Mouse (Mus musculus) CD4-positive, CD25-positive, alpha-beta regulatory T cell, adult 2 months (primary cell): Measurements from ENCODE around the gene Fndc8.

Source experiments
- DNase-seq: peaks from one replicate; pipeline ENCODE4 v3.0.0-alpha.2; 2012; ENCODE audit warnings: low read depth, low spot score

Fndc8 gene

DNA sequence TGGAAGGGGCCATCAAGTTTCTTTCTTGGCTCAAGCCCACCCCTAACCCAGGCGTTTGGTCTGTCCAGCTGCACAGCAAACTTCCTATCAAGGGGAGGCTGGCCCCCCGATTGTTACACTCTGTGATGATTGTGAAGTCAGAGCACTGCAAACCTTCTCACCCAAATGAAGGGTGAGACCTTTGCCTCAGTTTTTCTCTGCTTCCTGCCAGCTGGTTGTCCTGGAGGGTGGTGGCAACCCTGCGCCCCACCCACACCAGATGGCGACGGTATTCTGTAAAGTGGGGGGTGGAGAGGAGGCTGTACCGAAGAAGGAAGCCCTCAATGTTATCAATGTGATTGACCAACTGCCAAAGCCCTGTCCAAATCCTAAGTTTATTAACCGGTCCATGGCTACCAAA lies at the start of gene Fndc8:
Gene Fndc8, plus strand, starts transcription at position 189 of the 400 bp plus-strand sequence.
- no peak for DNase-seq

DNA sequence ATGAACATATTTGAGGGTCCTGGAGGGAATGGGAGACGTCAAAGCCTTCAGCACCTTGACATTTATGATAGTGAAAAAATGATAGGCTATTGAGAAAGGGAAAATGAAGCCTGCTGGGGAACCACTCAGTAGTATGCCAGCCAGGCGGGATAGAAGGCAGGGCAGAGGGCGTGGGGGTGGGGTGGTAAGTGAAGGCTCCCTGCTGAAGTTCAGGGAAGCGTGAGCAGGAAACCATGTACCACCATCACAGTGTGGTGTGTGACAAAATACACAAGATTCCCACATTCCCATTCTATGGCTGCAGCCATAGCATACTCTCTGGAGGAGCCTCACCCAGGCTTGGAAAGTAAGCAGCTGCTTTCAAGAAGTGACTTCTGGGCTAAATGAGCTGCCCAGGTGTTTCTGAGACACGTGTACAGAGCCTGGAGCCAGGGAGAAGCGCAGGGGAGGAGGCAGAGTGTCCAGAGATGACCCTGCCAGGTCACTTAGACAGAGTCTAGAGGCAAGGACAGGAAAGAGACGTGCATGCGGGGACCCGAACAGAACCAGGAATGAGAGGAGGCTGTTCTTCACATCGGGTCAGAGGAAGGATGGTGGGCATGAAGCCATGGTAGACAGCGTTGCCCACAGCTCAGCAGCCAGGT lies 47.0 kb upstream of the Fndc8 start:
- DNase-seq: no peak

DNA sequence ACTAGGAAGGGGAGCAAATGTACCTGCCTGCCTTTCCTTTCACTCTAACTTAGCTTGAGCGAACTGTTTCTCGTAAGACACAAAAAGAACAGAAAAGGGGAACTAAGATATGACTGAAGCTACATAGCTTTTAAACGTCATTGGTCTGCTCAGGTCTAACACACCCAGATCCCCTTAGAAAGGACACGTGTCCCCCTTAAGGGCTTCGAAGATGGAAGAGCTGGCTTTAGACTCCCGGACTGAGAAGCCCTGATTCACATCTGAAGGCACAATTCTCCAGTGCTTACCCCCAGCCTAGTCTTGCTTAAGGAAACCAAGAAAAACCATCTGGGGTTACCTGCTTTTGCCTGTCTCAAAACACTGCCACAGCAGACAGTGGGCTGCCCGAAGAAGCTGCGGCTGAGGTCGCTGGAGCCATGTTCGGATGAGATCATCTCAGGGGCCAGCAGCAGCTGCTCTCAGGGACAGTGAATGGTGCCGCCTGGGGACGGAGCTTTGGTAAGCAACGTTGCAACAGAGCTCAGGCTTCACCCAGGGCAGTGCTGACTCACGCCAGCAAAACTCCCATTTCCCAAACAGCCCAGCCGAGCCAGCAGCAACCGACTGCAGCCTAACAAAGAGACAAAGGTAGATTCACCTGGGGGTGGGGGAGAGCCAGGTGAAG lies 46.4 kb upstream of the Fndc8 start:
- no peak for DNase-seq

DNA sequence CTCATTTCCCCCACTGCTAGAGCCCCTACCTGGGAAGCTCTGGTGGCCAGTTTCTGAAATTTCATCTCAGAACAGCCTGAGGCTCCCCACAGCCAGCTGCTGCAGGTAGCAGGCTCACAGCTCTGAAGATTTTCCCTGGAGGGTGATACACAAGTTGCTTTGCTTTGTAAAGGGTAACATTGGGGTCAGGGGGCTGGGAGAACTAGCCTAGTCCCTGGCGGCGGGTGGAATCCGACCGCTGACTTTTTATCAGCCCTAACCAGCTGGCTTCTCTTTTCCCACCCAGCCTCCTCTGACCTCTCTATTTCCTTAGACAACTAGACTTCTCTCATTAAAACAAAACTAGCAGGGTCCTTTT lies 45.9 kb upstream of the Fndc8 start:
- DNase-seq: no peak

DNA sequence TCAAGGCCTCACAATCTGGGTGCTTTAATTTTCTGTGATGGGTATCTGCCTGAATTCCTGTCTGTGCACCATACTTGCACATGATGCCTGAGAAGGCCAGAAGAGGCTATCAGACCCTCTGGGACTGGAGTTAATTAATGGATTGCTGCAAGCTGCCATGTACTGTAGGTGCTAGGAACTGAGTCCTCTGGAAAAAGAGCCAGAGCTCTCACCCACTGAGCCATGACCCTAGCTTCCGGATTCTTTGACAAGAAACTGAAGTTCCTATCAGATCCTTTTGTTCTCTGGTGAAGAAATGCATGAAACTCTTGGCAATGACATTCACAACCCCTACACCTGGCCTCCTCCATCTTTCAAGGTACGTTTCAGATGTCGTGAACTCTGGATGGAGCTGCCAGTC lies 45.0 kb upstream of the Fndc8 start:
- no peak for DNase-seq

DNA sequence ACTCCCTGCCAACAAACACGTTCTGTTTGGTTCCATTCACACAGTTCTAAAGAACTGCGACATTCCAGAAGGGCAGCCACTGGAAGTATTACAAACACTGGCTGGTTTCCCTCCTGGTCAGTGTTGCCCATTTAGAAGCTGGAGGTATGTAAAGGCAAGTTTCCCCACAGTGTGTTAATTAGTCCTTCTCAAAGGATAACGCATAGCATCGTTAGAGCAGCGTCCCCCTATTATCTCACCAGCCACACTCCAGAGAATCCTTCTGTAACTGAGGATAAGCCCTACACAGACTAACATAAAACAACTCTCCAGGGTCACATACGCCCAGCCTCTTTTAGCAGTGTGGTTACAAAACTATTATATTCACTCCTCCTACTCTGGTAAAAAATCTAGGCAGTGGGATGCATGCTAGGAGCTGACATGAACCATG lies 44.3 kb upstream of the Fndc8 start:
- DNase-seq: no peak

DNA sequence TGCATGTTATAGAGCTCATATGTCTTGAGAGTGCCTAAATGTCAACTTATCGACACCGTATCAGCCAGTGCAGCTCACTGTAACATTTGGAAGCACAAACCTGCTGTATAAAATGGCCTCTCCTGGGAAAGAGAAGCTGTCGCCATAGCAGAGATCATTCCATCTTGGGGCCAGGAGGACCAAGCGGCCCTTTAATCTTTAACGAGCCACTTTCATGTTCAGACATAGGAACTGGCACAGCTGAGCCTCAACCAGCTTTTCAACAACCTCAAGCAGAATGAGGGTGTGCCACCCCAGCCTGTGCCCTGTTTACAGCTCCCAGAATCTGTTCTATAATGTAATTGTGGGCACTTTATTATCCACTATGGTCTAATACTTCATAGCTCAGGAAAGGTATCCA lies 41.7 kb upstream of the Fndc8 start:
- no peak for DNase-seq

DNA sequence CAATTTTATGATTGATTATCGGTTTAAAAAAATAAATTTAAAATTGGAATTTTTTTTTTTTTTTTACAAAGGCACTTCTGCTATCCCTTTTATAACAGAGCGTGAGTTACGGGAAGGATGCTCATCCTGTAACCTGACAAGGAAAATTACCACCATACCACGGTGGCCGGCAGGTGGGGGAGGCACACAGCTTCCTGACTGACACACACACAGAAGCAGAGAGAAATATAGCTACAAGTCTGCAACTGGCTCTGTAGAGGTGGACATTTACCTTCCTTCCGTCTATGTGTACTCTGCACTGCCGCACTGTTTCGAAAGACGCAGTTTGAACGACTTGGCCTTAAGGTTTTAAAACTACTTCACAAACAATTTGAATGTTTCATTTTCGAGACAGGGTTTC lies 39.8 kb upstream of the Fndc8 start:
- DNase-seq: no peak

DNA sequence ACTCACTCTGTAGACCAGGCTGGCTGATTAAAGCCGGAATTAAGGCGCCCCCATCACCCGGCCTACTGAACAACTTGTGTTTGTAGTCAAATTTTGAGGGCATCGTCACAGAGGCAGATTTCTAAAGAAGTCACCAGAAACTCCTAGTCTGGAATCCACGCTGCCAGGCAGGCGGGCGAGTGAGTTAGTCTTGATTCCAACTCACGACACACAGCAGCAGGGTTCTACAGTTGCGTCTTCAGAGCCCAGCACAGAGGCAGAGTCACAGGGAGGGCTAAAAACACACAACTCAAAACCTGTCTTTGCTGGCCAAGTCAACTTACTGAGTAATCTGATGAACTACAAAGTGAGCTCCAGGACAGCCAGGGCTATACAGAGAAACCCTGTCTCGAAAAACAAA lies 39.4 kb upstream of the Fndc8 start:
- no peak for DNase-seq

DNA sequence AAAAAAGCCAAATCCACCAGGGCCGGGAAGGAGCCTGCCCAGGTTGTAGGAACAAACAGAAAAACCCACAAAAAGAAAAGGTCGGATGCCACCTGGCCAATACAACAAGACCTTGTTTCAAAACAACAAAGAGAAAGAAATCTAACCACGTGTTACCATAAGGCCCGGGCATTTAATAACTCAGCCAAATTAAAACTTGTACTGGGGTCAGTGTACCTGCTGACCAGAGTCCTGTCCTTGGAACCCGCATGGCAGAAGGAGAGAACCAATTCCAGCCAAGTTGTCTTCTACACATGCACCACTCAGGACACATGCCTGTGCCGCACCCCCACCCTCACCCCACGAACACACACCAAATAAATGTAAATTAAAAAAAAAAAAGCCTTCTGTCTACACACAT lies 39.0 kb upstream of the Fndc8 start:
- DNase-seq: no peak

DNA sequence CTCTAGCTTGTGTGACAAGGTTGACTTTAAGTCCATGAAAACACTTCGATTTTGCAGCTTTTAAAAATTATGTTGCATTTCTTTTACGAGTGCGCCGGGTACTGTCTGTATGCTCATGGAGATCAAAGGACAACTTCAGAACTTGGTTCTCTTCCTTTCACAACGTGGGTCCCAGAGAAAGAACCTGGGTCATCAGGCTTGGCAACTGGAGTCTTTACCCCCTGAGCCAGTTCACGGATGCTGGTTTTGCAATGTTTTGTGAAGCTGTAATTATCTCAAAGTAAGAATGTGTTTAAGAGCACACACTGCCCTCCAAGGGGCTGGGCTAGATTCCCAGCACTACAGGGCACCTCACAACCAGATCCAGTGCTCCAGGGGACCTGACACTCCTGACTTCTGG lies 37.8 kb upstream of the Fndc8 start:
- no peak for DNase-seq

DNA sequence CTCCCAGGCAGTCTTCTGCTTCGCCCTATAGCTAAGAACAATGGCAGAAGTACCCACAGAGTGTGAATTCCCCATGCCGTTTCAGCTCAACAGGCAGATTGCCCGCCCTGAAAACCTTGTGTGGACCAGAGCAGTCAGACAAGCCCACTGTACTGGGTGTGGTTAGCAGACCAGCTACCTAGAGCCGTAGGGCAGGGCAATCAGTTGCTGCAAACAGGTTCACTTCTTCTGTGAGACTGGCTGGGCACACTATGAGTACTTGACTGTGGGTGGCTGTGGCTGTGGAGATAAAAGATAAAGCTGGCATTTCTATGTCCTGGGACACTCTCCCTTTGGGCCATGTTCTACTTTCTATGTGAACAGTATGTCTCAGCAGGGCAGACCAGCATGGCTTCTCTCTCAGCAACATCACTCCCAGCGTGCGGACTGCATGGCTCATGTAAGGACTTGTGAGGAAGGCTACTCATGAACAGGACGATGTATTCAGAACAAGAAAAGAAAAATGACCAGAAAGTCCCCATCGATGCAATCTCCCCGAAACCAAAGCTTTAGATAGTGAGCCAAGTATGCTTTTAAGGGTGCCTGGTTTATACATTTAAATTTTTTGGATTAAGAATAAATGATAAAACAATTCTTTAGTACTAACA lies 36.5 kb upstream of the Fndc8 start:
- no peak for DNase-seq

DNA sequence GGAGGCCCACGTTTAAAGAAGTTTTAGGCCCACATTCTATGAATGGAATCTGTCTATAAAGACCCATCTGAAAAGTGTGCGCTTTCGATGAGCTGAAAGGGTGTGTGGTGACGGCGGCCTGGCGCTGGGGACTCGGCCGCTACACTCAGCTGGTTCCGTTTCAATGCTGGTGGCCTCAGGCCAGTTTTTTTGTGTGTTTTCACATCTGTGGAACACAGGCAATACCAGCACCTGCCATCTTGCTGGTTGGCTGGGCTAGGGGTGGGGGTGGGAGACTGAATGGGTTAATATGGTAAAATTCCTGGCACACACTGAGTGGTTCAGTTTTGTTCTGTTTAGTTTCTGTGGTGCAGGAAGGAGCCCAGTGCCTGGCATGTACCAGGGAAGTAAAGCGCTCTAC lies 35.9 kb upstream of the Fndc8 start:
- no peak for DNase-seq

DNA sequence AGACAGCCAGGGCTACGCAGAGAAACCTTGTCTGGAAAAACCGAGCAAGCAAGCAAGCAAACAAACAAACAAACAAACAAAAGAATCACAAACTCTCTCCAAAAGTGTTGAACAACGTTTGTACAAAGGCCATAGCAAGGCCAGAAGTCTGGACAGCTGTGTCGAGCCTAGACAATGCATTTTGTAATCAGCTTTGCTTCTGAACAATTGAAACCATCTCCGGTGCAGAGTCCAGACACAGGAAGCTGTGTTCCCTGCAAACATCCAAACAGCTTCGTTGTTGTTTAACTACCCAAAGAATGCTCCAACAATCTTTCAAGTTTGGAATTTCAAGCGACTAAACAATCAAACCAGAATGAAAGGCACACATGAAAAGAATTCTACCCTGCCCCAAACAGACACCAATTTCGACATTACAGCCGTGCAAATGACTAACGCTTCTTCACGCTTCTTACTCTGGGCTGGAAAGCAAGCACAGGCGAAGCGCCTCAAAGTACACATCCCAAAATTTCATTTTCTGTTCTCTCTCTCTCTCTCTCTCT lies 34.5 kb upstream of the Fndc8 start:
- DNase-seq: no peak

DNA sequence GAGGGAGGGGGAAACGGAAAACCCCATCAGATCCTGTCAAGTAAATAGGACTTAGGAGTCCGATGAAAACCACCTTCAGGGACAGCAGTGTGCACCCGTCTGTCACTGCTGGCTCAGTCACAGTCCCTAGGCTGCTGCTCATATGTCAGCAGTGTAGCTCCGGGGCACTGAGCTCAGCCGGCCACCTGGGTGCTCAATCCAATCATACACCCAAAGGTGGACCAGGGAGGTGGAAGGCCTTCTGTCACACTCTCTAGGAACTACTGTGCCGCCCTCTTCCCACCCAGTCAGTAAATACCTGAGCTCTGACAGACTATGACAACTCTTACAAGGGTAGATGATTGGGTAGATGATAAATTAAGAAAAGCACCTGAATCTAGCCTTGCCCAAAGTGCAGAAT lies 31.2 kb upstream of the Fndc8 start:
- DNase-seq: no peak

DNA sequence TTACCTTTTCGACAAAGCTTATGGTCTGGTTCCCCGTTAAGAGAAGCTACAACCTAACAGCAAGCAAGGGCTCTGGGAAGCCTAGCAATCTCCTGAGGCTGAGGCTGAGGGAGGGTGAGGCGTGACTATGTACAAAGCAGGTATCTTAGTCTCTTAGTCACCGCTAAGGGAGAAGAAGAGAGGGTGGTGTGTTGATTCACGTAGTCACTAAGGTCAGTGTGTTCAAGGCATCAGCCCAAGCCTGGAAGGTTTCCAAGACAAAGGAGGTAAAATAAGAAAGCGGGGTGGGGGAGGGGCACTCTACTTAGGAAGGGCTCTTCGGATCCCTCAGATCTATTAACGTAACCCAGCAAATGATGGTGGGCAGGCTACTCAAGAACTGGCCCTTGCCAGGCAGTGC lies 30.4 kb upstream of the Fndc8 start:
- DNase-seq: no peak

DNA sequence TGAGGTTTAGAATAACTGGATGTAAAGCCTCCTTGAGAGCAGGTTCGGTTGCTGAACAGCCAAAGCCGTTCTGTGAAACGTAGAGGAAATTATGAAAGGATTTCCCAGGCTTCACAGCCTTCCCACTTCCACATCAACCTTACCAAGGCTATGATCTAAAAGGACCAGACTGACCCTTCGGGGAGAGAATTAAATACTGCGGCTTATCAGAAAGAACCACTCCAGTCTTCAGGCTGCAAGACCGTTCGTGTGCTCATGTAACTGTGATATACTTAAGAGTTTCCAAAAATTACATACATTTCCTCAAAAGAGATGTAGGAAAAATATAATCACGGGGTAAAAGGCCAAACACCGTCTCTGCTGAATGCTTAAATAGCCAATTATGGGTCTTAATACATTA lies 29.3 kb upstream of the Fndc8 start:
- no peak for DNase-seq

DNA sequence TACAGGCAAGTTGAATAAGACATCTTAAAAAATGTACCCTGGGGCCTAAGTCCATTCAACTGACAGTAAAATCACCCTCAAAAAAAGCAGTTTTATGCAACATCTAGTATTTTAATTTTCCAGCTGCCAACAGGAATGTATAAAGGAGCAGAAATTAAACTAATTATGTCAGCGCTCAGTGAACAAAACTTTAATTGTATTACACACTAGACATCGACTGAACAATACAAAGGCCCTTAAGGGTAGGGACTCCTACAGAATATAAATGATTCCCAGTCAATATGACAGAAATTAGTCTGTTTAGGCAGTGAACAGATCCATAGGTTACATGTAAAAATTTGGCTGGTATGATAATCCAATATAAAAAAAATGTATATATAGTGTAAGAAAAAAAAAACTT lies 28.9 kb upstream of the Fndc8 start:
- no peak for DNase-seq

DNA sequence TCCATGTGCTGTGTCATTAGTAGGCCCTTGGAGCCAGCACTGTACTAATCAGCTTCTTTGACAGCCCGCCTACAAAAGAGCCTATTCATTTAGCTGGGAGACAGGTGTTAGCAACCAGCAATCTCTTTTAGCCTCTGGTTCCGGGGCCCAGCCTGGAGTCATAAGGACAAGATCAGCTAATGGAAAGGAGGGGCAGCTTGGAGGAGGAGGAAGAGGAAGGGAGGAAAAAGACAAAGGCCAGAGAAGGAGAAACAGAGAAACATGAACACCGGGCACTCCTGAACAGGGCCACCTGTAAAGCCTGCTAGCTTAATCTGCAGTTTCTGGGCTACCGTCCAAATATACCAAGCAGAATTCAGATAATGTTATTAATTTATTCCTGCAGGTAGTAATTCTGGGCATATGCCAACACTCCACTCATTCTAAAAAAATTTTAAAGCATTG lies 28.4 kb upstream of the Fndc8 start:
- no peak for DNase-seq

DNA sequence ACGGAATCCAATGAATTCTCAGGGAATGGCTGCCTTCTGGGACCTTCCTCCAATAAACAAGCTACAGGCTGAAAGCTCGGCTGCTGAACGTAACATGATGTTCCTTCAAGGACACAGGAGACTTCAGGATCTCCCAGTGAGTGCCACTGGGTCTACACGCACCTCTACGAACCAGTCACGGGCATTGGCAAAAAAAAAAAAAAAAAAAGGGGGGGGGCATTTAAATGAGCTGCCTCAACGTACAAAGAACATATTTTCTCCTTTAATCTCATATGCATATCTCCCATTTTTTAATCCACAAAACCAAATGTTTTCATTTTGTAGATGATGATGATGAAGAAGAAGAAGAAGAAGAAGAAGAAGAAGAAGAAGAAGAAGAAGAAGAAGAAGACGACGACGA lies 26.0 kb upstream of the Fndc8 start:
- DNase-seq: no peak

DNA sequence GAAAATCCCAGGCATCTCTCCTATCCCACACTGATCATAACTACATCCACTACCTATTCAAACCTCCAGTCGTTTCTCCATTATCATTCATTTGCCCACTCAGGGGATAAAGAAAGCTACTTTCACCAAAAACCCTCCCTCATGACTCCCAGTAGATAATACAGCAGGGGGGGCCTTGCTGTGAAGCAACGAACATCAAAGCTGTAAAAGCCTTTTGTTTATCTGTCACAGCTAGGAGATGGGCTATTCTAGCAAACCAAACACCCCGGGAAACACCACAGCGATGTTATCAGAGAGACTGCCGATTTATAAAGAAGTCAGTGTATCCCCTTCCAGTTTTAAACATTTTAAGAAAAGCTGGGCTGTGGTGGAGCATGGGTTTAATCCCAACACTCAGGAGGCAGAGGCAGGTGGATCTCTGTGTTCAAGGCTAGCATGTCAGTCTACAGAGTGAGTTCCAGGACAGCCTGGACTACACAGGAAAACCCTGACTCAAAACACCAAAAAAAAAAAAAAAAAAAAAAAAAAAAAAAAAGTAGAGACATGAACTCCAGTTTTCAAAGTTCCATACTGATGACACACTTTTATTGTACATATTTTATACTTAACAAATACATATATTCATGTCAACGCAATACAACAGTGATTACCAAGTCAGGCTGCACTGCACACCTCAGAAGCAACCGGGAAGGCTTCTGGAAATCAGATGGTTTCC lies 24.9 kb upstream of the Fndc8 start:
- DNase-seq: no peak

DNA sequence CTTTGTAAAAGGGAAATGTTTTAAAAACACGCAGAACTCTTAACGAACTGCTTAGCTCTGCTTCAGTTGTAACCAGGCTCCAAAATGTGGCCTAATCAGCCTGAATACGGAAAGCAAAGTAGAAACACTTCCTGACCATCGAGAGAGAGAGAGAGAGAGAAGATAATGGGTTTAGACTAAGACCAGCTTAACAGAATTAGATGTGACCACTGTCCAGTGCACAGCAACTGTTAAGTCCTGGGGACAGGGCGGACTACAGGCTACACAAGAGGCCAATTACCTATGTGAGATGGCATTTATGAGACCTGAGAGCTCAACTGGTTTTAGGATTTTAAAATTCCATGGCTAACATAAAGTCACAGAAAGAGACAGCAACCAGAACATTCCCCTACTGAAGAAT lies 24.0 kb upstream of the Fndc8 start:
- DNase-seq: no peak
